Mouse (Mus musculus): Measurements from ENCODE around the gene Txndc15. TPM values are rescaled to one million over a fixed set of nuclear protein-coding genes. Genes with fewer than 3 reads are reported as not detected.
A peak's percentile ranks its signal among the peaks of the same experiment; 100 is the strongest.

Gene Txndc15
- polyA plus RNA-seq (2014; fragmentation: Nextera tagmentation; extraction: Ambion mirVana): 85.9 and 91.7 TPM in 2 replicates

GRCm38 (mm10) chr13:55714501-55715166 is at the start of gene Txndc15:
Gene Txndc15 (plus strand): TSS chr13:55714650.
- Histone ChIP-seq H3K9me3 (ENCODE audit: control insufficient read depth, low read length) (no peaks in the 10 kb centered on the region), H3K4me1 (ENCODE audit: control insufficient read depth, insufficient read depth, low read length) (0 out of 2 replicates have a peak, but pooled peaks cover 3% of the 10 kb centered on the region), H3K4me2 (ENCODE audit: low read depth, severe bottlenecking) (peak within 1 kb of the TSS; percentile 57), H3K4me3 (ENCODE audit: low read depth, low read length) (peak within 1 kb of the TSS; percentile 84), H3K36me3 (ENCODE audit: control insufficient read depth, insufficient read depth, low read length) (no peaks in the 10 kb centered on the region), H3K9ac (ENCODE audit: low read length) (peak within 1 kb of the TSS; percentile 94), H3K27me3 (ENCODE audit: control insufficient read depth, insufficient read depth, low read length) (no peaks in the 10 kb centered on the region), H3K27ac (replicated peaks; ENCODE audit: low read depth, low read length) (peak within 1 kb of the TSS; percentile 76)
- DNase-seq (ENCODE audit: low spot score) (peak; percentile 91), ATAC-seq (ENCODE audit: insufficient number of reproducible peaks, low FRiP score, low TSS enrichment, low read depth) (peak; percentile 89)
- under 1% methylated on average over 63 of the region's 63 CpGs for WGBS

- ATAC-seq (ENCODE audit: insufficient number of reproducible peaks, low FRiP score, low TSS enrichment, low read depth) (no peak), DNase-seq (ENCODE audit: low spot score) (peak; percentile 72)
- Histone ChIP-seq H3K4me3 (ENCODE audit: low read depth, low read length) (no peak overlapping the region), H3K9ac (ENCODE audit: low read length) (no peak overlapping the region), H3K36me3 (ENCODE audit: control insufficient read depth, insufficient read depth, low read length) (peaks cover 49% of the 10 kb centered on the region), H3K27ac (replicated peaks; ENCODE audit: low read depth, low read length) (no peak overlapping the region), H3K4me1 (ENCODE audit: control insufficient read depth, insufficient read depth, low read length) (no peaks in the 10 kb centered on the region), H3K27me3 (ENCODE audit: control insufficient read depth, insufficient read depth, low read length) (no peaks in the 10 kb centered on the region), H3K4me2 (ENCODE audit: low read depth, severe bottlenecking) (no peak overlapping the region), H3K9me3 (ENCODE audit: control insufficient read depth, low read length) (no peaks in the 10 kb centered on the region)
- 84% methylated on average over 6 of the region's 6 CpGs for WGBS
These were observed 45.9 kb upstream of the Txndc15 start for GRCm38 (mm10) chr13:55668550-55668949.

GRCm38 (mm10) chr13:55672711-55673110 is 41.7 kb upstream of the Txndc15 start:
- Histone ChIP-seq H3K27ac (replicated peaks; ENCODE audit: low read depth, low read length) (no peak overlapping the region), H3K27me3 (ENCODE audit: control insufficient read depth, insufficient read depth, low read length) (no peaks in the 10 kb centered on the region), H3K9me3 (ENCODE audit: control insufficient read depth, low read length) (no peaks in the 10 kb centered on the region), H3K4me3 (ENCODE audit: low read depth, low read length) (no peak overlapping the region), H3K4me1 (ENCODE audit: control insufficient read depth, insufficient read depth, low read length) (no peaks in the 10 kb centered on the region), H3K4me2 (ENCODE audit: low read depth, severe bottlenecking) (no peak overlapping the region), H3K36me3 (ENCODE audit: control insufficient read depth, insufficient read depth, low read length) (peaks cover 45% of the 10 kb centered on the region), H3K9ac (ENCODE audit: low read length) (no peak overlapping the region)
- ATAC-seq (ENCODE audit: insufficient number of reproducible peaks, low FRiP score, low TSS enrichment, low read depth) (no peak), DNase-seq (ENCODE audit: low spot score) (no peak)
- 88% methylated on average over 6 of the region's 6 CpGs for WGBS

GRCm38 (mm10) chr13:55677364-55677763 is 37.1 kb upstream of the Txndc15 start:
- no peak for ATAC-seq (ENCODE audit: insufficient number of reproducible peaks, low FRiP score, low TSS enrichment, low read depth)
- peaks cover 25% of the 10 kb centered on the region for H3K36me3 ChIP-seq (ENCODE audit: control insufficient read depth, insufficient read depth, low read length)
- H3K4me3 ChIP-seq (ENCODE audit: low read depth, low read length): no peak overlapping the region
- DNase-seq (ENCODE audit: low spot score): no peak
- H3K4me2 ChIP-seq (ENCODE audit: low read depth, severe bottlenecking): no peak overlapping the region
- no peak overlapping the region for H3K27ac ChIP-seq (replicated peaks; ENCODE audit: low read depth, low read length)
- no peaks in the 10 kb centered on the region for H3K9me3 ChIP-seq (ENCODE audit: control insufficient read depth, low read length)
- WGBS: 78% methylated on average over 8 of the region's 8 CpGs
- no peak overlapping the region for H3K9ac ChIP-seq (ENCODE audit: low read length)
- no peaks in the 10 kb centered on the region for H3K27me3 ChIP-seq (ENCODE audit: control insufficient read depth, insufficient read depth, low read length)
- no peaks in the 10 kb centered on the region for H3K4me1 ChIP-seq (ENCODE audit: control insufficient read depth, insufficient read depth, low read length)

- Histone ChIP-seq H3K9ac (ENCODE audit: low read length) (no peak overlapping the region), H3K36me3 (ENCODE audit: control insufficient read depth, insufficient read depth, low read length) (peaks cover 8% of the 10 kb centered on the region), H3K4me3 (ENCODE audit: low read depth, low read length) (no peak overlapping the region), H3K9me3 (ENCODE audit: control insufficient read depth, low read length) (no peaks in the 10 kb centered on the region), H3K4me2 (ENCODE audit: low read depth, severe bottlenecking) (no peak overlapping the region), H3K27me3 (ENCODE audit: control insufficient read depth, insufficient read depth, low read length) (no peaks in the 10 kb centered on the region), H3K27ac (replicated peaks; ENCODE audit: low read depth, low read length) (no peak overlapping the region), H3K4me1 (ENCODE audit: control insufficient read depth, insufficient read depth, low read length) (no peaks in the 10 kb centered on the region)
- DNase-seq (ENCODE audit: low spot score) (no peak), ATAC-seq (ENCODE audit: insufficient number of reproducible peaks, low FRiP score, low TSS enrichment, low read depth) (no peak)
- WGBS: 93% methylated on average over 9 of the region's 9 CpGs
These were observed 32.2 kb upstream of the Txndc15 start for GRCm38 (mm10) chr13:55682201-55682600.

GRCm38 (mm10) chr13:55683581-55683980 is 30.9 kb upstream of the Txndc15 start:
- DNase-seq (ENCODE audit: low spot score): no peak
- Histone ChIP-seq H3K27me3 (ENCODE audit: control insufficient read depth, insufficient read depth, low read length) (no peaks in the 10 kb centered on the region), H3K4me2 (ENCODE audit: low read depth, severe bottlenecking) (no peak overlapping the region; the same call in 1 of the 2 replicates), H3K4me1 (ENCODE audit: control insufficient read depth, insufficient read depth, low read length) (peaks cover 6% of the 10 kb centered on the region; the same call in 1 of the 2 replicates), H3K27ac (replicated peaks; ENCODE audit: low read depth, low read length) (no peak overlapping the region), H3K36me3 (ENCODE audit: control insufficient read depth, insufficient read depth, low read length) (0 out of 2 replicates have a peak, but pooled peaks cover 3% of the 10 kb centered on the region), H3K9me3 (ENCODE audit: control insufficient read depth, low read length) (no peaks in the 10 kb centered on the region), H3K4me3 (ENCODE audit: low read depth, low read length) (no peak overlapping the region), H3K9ac (ENCODE audit: low read length) (no peak overlapping the region)
- 92% methylated on average over 3 of the region's 3 CpGs for WGBS
- no peak for ATAC-seq (ENCODE audit: insufficient number of reproducible peaks, low FRiP score, low TSS enrichment, low read depth)

GRCm38 (mm10) chr13:55686107-55686633 is 28.3 kb upstream of the Txndc15 start:
- no peak overlapping the region for H3K4me3 ChIP-seq (ENCODE audit: low read depth, low read length)
- H3K27ac ChIP-seq (replicated peaks; ENCODE audit: low read depth, low read length): no peak overlapping the region
- WGBS: 79% methylated on average over 9 of the region's 9 CpGs
- ATAC-seq (ENCODE audit: insufficient number of reproducible peaks, low FRiP score, low TSS enrichment, low read depth) (no peak), DNase-seq (ENCODE audit: low spot score) (no peak)
- no peaks in the 10 kb centered on the region for H3K27me3 ChIP-seq (ENCODE audit: control insufficient read depth, insufficient read depth, low read length)
- no peak overlapping the region for H3K9ac ChIP-seq (ENCODE audit: low read length)
- H3K9me3 ChIP-seq (ENCODE audit: control insufficient read depth, low read length): no peaks in the 10 kb centered on the region
- peaks cover 6% of the 10 kb centered on the region; the same call in 1 of the 2 replicates for H3K4me1 ChIP-seq (ENCODE audit: control insufficient read depth, insufficient read depth, low read length)
- H3K4me2 ChIP-seq (ENCODE audit: low read depth, severe bottlenecking): no peak overlapping the region
- H3K36me3 ChIP-seq (ENCODE audit: control insufficient read depth, insufficient read depth, low read length): no peaks in the 10 kb centered on the region

- no peaks in the 10 kb centered on the region for H3K9me3 ChIP-seq (ENCODE audit: control insufficient read depth, low read length)
- WGBS: 30% methylated on average over 4 of the region's 4 CpGs
- no peak overlapping the region for H3K27ac ChIP-seq (replicated peaks; ENCODE audit: low read depth, low read length)
- no peaks in the 10 kb centered on the region for H3K36me3 ChIP-seq (ENCODE audit: control insufficient read depth, insufficient read depth, low read length)
- H3K9ac ChIP-seq (ENCODE audit: low read length): 0 out of 2 replicates have a peak overlapping the region, but pooled peaks have one; percentile 32
- peaks cover 6% of the 10 kb centered on the region; the same call in 1 of the 2 replicates for H3K4me1 ChIP-seq (ENCODE audit: control insufficient read depth, insufficient read depth, low read length)
- H3K27me3 ChIP-seq (ENCODE audit: control insufficient read depth, insufficient read depth, low read length): no peaks in the 10 kb centered on the region
- H3K4me3 ChIP-seq (ENCODE audit: low read depth, low read length): no peak overlapping the region
- no peak for ATAC-seq (ENCODE audit: insufficient number of reproducible peaks, low FRiP score, low TSS enrichment, low read depth)
- no peak for DNase-seq (ENCODE audit: low spot score)
- H3K4me2 ChIP-seq (ENCODE audit: low read depth, severe bottlenecking): no peak overlapping the region
These were observed 26.4 kb upstream of the Txndc15 start for GRCm38 (mm10) chr13:55687927-55688602.

All from limb, embryonic 11.5 days (tissue).